Mouse (Mus musculus) stomach, postnatal 0 days (tissue): Measurements from ENCODE around the gene Slc38a4. TPM values are rescaled to one million over a fixed set of nuclear protein-coding genes. Genes with fewer than 3 reads are reported as not detected.

Experiments
- ATAC-seq: fragments of 200-750 bp; cut with Nextera tagmentation; 2 replicates; pipeline ENCODE4 v1.8.0; 2017; ENCODE audit not compliant: low FRiP score, low TSS enrichment
- DNase-seq: peaks from one replicate; pipeline ENCODE4 v3.0.0-alpha.2; 2016; ENCODE audit warnings: low spot score
- H3K27ac ChIP-seq: fragments of 300-500 bp; sonication (generic); replicated peaks from 2 replicates; pipeline ENCODE4 v1.5.1; 2014; ENCODE audit warnings: mild to moderate bottlenecking, control low read depth
- H3K27me3 ChIP-seq: fragments of 300-500 bp; sonication (generic); 2 replicates; pipeline ENCODE4 v1.6.1; 2014; ENCODE audit warnings: low read length; ENCODE audit not compliant: control insufficient read depth, insufficient read depth
- H3K36me3 ChIP-seq: fragments of 300-500 bp; sonication (generic); 2 replicates; pipeline ENCODE4 v1.6.1; 2014; ENCODE audit warnings: low read length, mixed read lengths; ENCODE audit not compliant: control insufficient read depth, insufficient read depth
- H3K4me1 ChIP-seq: fragments of 300-500 bp; sonication (generic); replicated peaks from 2 replicates; pipeline ENCODE4 v1.6.1; 2014; ENCODE audit warnings: antibody characterized with exemption; ENCODE audit not compliant: control insufficient read depth, insufficient read depth
- H3K4me2 ChIP-seq: fragments of 300-500 bp; sonication (generic); replicated peaks from 2 replicates; pipeline ENCODE4 v1.6.1; 2014; ENCODE audit warnings: low read depth, mild to moderate bottlenecking, control low read depth, moderate library complexity
- H3K4me3 ChIP-seq: fragments of 300-500 bp; sonication (generic); 2 replicates; pipeline ENCODE4 v1.5.1; 2014; ENCODE audit warnings: low read depth, low read length, control low read depth
- H3K9ac ChIP-seq: fragments of 300-500 bp; sonication (generic); 2 replicates; pipeline ENCODE4 v1.6.1; 2014; ENCODE audit warnings: mild to moderate bottlenecking, low read length, control low read depth, mixed read lengths
- H3K9me3 ChIP-seq: fragments of 300-500 bp; sonication (generic); 2 replicates; pipeline ENCODE4 v1.6.1; 2016; ENCODE audit warnings: low read length; ENCODE audit not compliant: control insufficient read depth
- CTCF ChIP-seq: IDR thresholded peaks from 2 replicates; pipeline ENCODE4 v1.5.1; 2016; ENCODE audit warnings: antibody characterized with exemption, low read depth, mild to moderate bottlenecking, moderate library complexity
- EP300 ChIP-seq: optimal IDR thresholded peaks from 2 replicates; pipeline ENCODE3; 2016; ENCODE audit warnings: antibody characterized with exemption
- WGBS: fragments of 180-500 bp; shearing (Covaris S2); extraction: QIAGEN DNeasy Blood & Tissue Kit; methylation state at CpG from one replicate; pipeline ENCODE4 v1.1.7; 2014; 5-methylcytosine and 5-hydroxymethylcytosine counted together
- polyA plus RNA-seq: library from polyadenylated mRNA; unstranded; fragments of >200 nt; fragmentation: Nextera tagmentation; extraction: Ambion mirVana; gene quantifications from 2 replicates; pipeline ENCODE4 v1.2.1, GENCODE M21; 2015

The Slc38a4 gene
- polyA plus RNA-seq, 1 experiment from 2014 or later, result 10.8 TPM

- WGBS, result 79% methylated on average over 9 of the region's 9 CpGs
- no peak for ATAC-seq
Observed at GRCm38 (mm10) chr15:97029064-97029791, 26.5 kb downstream of the Slc38a4 start.

GRCm38 (mm10) chr15:97028651-97029050 lies 27.1 kb downstream of the Slc38a4 start:
- DNase-seq (peak; percentile 31), ATAC-seq (0 out of 2 replicates have a peak, but pooled peaks have one; percentile 45)
- Histone ChIP-seq H3K4me1 (no peaks in the 10 kb centered on the region; the same call in none of the 2 replicates), H3K4me3 (no peak overlapping the region), H3K27me3 (no peaks in the 10 kb centered on the region), H3K9me3 (no peaks in the 10 kb centered on the region), H3K36me3 (no peaks in the 10 kb centered on the region), H3K27ac (no peak overlapping the region), H3K9ac (no peak overlapping the region), H3K4me2 (no peak overlapping the region)
- TF ChIP-seq CTCF (no peak), EP300 (no peak)
- WGBS, result 49% methylated on average over 11 of the region's 11 CpGs

More at GRCm38 (mm10) chr15:97029064-97029791, 26.5 kb downstream of the Slc38a4 start:
- Histone ChIP-seq H3K9ac (no peak overlapping the region), H3K4me2 (no peak overlapping the region), H3K27me3 (no peaks in the 10 kb centered on the region), H3K27ac (no peak overlapping the region), H3K36me3 (no peaks in the 10 kb centered on the region), H3K4me3 (no peak overlapping the region), H3K9me3 (no peaks in the 10 kb centered on the region), H3K4me1 (no peaks in the 10 kb centered on the region; the same call in none of the 2 replicates)
- TF ChIP-seq CTCF, result no peak
- TF ChIP-seq EP300, result no peak
- DNase-seq, result no peak

GRCm38 (mm10) chr15:97028046-97028634 lies 27.6 kb downstream of the Slc38a4 start:
- no peak overlapping the region for H3K4me3 ChIP-seq
- WGBS, result 43% methylated on average over 4 of the region's 4 CpGs

GRCm38 (mm10) chr15:97026670-97027069 lies 29.1 kb downstream of the Slc38a4 start:
- Histone ChIP-seq H3K27me3 (no peaks in the 10 kb centered on the region), H3K4me2 (no peak overlapping the region), H3K9ac (no peak overlapping the region), H3K4me3 (no peak overlapping the region), H3K9me3 (no peaks in the 10 kb centered on the region), H3K36me3 (no peaks in the 10 kb centered on the region), H3K27ac (no peak overlapping the region), H3K4me1 (no peaks in the 10 kb centered on the region; the same call in 1 of the 2 replicates)
- WGBS, result 49% methylated on average over 6 of the region's 6 CpGs
- DNase-seq (no peak), ATAC-seq (no peak)
- no peak for TF ChIP-seq EP300
- no peak for TF ChIP-seq CTCF

More at GRCm38 (mm10) chr15:97028046-97028634, 27.6 kb downstream of the Slc38a4 start:
- H3K4me2 ChIP-seq, result no peak overlapping the region
- no peak for DNase-seq
- H3K36me3 ChIP-seq, result no peaks in the 10 kb centered on the region
- TF ChIP-seq EP300 (no peak), CTCF (no peak)
- no peak overlapping the region for H3K27ac ChIP-seq
- H3K27me3 ChIP-seq, result no peaks in the 10 kb centered on the region
- H3K4me1 ChIP-seq, result no peaks in the 10 kb centered on the region; the same call in 1 of the 2 replicates
- no peaks in the 10 kb centered on the region for H3K9me3 ChIP-seq
- no peak for ATAC-seq
- H3K9ac ChIP-seq, result no peak overlapping the region

GRCm38 (mm10) chr15:97022764-97023163 lies 33.0 kb downstream of the Slc38a4 start:
- Histone ChIP-seq H3K27ac (no peak overlapping the region), H3K4me1 (no peaks in the 10 kb centered on the region; the same call in 1 of the 2 replicates), H3K9me3 (no peaks in the 10 kb centered on the region), H3K4me3 (no peak overlapping the region), H3K9ac (no peak overlapping the region), H3K36me3 (no peaks in the 10 kb centered on the region), H3K4me2 (no peak overlapping the region), H3K27me3 (no peaks in the 10 kb centered on the region)
- no peak for TF ChIP-seq EP300
- DNase-seq, result no peak
- no peak for ATAC-seq
- 74% methylated on average over 4 of the region's 6 CpGs for WGBS

- H3K36me3 ChIP-seq, result no peaks in the 10 kb centered on the region
- WGBS, result 88% methylated on average over 2 of the region's 2 CpGs
- no peak overlapping the region for H3K27ac ChIP-seq
- ATAC-seq (no peak), DNase-seq (no peak)
- no peaks in the 10 kb centered on the region for H3K27me3 ChIP-seq
- TF ChIP-seq EP300 (no peak), CTCF (no peak)
- H3K4me3 ChIP-seq, result no peak overlapping the region
- no peaks in the 10 kb centered on the region; the same call in 1 of the 2 replicates for H3K4me1 ChIP-seq
- no peak overlapping the region for H3K4me2 ChIP-seq
- H3K9me3 ChIP-seq, result no peaks in the 10 kb centered on the region
- no peak overlapping the region for H3K9ac ChIP-seq
Observed at GRCm38 (mm10) chr15:97022213-97022612, 33.5 kb downstream of the Slc38a4 start.
